Mouse (Mus musculus): ENCODE data around the gene Dtd1. TPM values are rescaled to one million over a fixed set of nuclear protein-coding genes. Genes with fewer than 3 reads are reported as not detected.

Dtd1 gene
- polyA plus RNA-seq, 1 experiment from 2014 or later: 65.2 TPM

GRCm38 (mm10) chr2:144598006-144598405 is 1.7 kb upstream of the Dtd1 start:
- peaks cover 5% of the 10 kb centered on the region for H3K4me1 ChIP-seq (replicated peaks; ENCODE audit: control insufficient read depth, insufficient read depth, low read length)
- WGBS: 66% methylated on average over 2 of the region's 2 CpGs
- H3K4me3 ChIP-seq (ENCODE audit: low read depth, low read length): no peak overlapping the region
- no peaks in the 10 kb centered on the region; the same call in 1 of the 2 replicates for H3K36me3 ChIP-seq (ENCODE audit: control insufficient read depth, insufficient read depth, low read length)
- H3K27me3 ChIP-seq (replicated peaks; ENCODE audit: control insufficient read depth, insufficient read depth, low read length): no peaks in the 10 kb centered on the region
- H3K9ac ChIP-seq (ENCODE audit: low read depth, low read length): no peak overlapping the region
- DNase-seq (ENCODE audit: low spot score) (no peak), ATAC-seq (replicated peaks; ENCODE audit: low FRiP score) (no peak)
- H3K27ac ChIP-seq (ENCODE audit: low read depth, low read length): no peak overlapping the region
- H3K9me3 ChIP-seq (ENCODE audit: control insufficient read depth, low read length): no peaks in the 10 kb centered on the region
- no peak overlapping the region for H3K4me2 ChIP-seq

GRCm38 (mm10) chr2:144601576-144601975 is 1.9 kb downstream of the Dtd1 start:
- peaks cover 5% of the 10 kb centered on the region for H3K4me1 ChIP-seq (replicated peaks; ENCODE audit: control insufficient read depth, insufficient read depth, low read length)
- ATAC-seq (replicated peaks; ENCODE audit: low FRiP score): no peak
- 85% methylated on average over 1 of the region's 1 CpGs for WGBS

GRCm38 (mm10) chr2:144613956-144614355 is 14.3 kb downstream of the Dtd1 start:
- Histone ChIP-seq H3K27ac (ENCODE audit: low read depth, low read length) (no peak overlapping the region), H3K4me1 (replicated peaks; ENCODE audit: control insufficient read depth, insufficient read depth, low read length) (peaks cover 5% of the 10 kb centered on the region), H3K27me3 (replicated peaks; ENCODE audit: control insufficient read depth, insufficient read depth, low read length) (no peaks in the 10 kb centered on the region), H3K9me3 (ENCODE audit: control insufficient read depth, low read length) (no peaks in the 10 kb centered on the region), H3K9ac (ENCODE audit: low read depth, low read length) (no peak overlapping the region), H3K4me3 (ENCODE audit: low read depth, low read length) (no peak overlapping the region), H3K4me2 (no peak overlapping the region), H3K36me3 (ENCODE audit: control insufficient read depth, insufficient read depth, low read length) (no peaks in the 10 kb centered on the region)
- ATAC-seq (replicated peaks; ENCODE audit: low FRiP score) (no peak), DNase-seq (ENCODE audit: low spot score) (no peak)
- WGBS: 91% methylated on average over 6 of the region's 6 CpGs

More at GRCm38 (mm10) chr2:144601576-144601975, 1.9 kb downstream of the Dtd1 start:
- H3K4me2 ChIP-seq: no peak overlapping the region
- no peak overlapping the region for H3K27ac ChIP-seq (ENCODE audit: low read depth, low read length)
- H3K27me3 ChIP-seq (replicated peaks; ENCODE audit: control insufficient read depth, insufficient read depth, low read length): no peaks in the 10 kb centered on the region
- H3K9ac ChIP-seq (ENCODE audit: low read depth, low read length): no peak overlapping the region
- H3K4me3 ChIP-seq (ENCODE audit: low read depth, low read length): no peak overlapping the region
- H3K9me3 ChIP-seq (ENCODE audit: control insufficient read depth, low read length): no peaks in the 10 kb centered on the region
- no peak for DNase-seq (ENCODE audit: low spot score)
- H3K36me3 ChIP-seq (ENCODE audit: control insufficient read depth, insufficient read depth, low read length): no peaks in the 10 kb centered on the region

- H3K4me3 ChIP-seq (ENCODE audit: low read depth, low read length): no peak overlapping the region
- peaks cover 5% of the 10 kb centered on the region for H3K4me1 ChIP-seq (replicated peaks; ENCODE audit: control insufficient read depth, insufficient read depth, low read length)
- H3K36me3 ChIP-seq (ENCODE audit: control insufficient read depth, insufficient read depth, low read length): no peaks in the 10 kb centered on the region
- H3K27ac ChIP-seq (ENCODE audit: low read depth, low read length): no peak overlapping the region
- DNase-seq (ENCODE audit: low spot score) (no peak), ATAC-seq (replicated peaks; ENCODE audit: low FRiP score) (peak; percentile 84)
- H3K9ac ChIP-seq (ENCODE audit: low read depth, low read length): no peak overlapping the region
- 65% methylated on average over 16 of the region's 16 CpGs for WGBS
- peak overlapping the region; percentile 4; the same call in 1 of the 2 replicates for H3K4me2 ChIP-seq
- H3K27me3 ChIP-seq (replicated peaks; ENCODE audit: control insufficient read depth, insufficient read depth, low read length): no peaks in the 10 kb centered on the region
- H3K9me3 ChIP-seq (ENCODE audit: control insufficient read depth, low read length): no peaks in the 10 kb centered on the region
Measured at GRCm38 (mm10) chr2:144617074-144617874, 17.6 kb downstream of the Dtd1 start.

- Histone ChIP-seq H3K36me3 (ENCODE audit: control insufficient read depth, insufficient read depth, low read length) (no peaks in the 10 kb centered on the region), H3K9me3 (ENCODE audit: control insufficient read depth, low read length) (no peaks in the 10 kb centered on the region), H3K27me3 (replicated peaks; ENCODE audit: control insufficient read depth, insufficient read depth, low read length) (no peaks in the 10 kb centered on the region), H3K27ac (ENCODE audit: low read depth, low read length) (no peak overlapping the region), H3K4me1 (replicated peaks; ENCODE audit: control insufficient read depth, insufficient read depth, low read length) (peaks cover 5% of the 10 kb centered on the region), H3K4me2 (no peak overlapping the region), H3K9ac (ENCODE audit: low read depth, low read length) (no peak overlapping the region), H3K4me3 (ENCODE audit: low read depth, low read length) (no peak overlapping the region)
- DNase-seq (ENCODE audit: low spot score) (no peak), ATAC-seq (replicated peaks; ENCODE audit: low FRiP score) (no peak)
- WGBS: 90% methylated on average over 6 of the region's 6 CpGs
Measured at GRCm38 (mm10) chr2:144621491-144621890, 21.8 kb downstream of the Dtd1 start.

GRCm38 (mm10) chr2:144633551-144633950 is 33.9 kb downstream of the Dtd1 start:
- peak; percentile 23 for DNase-seq (ENCODE audit: low spot score)
- no peak for ATAC-seq (replicated peaks; ENCODE audit: low FRiP score)
- no peaks in the 10 kb centered on the region; the same call in 1 of the 2 replicates for H3K36me3 ChIP-seq (ENCODE audit: control insufficient read depth, insufficient read depth, low read length)
- no peak overlapping the region for H3K27ac ChIP-seq (ENCODE audit: low read depth, low read length)
- no peak overlapping the region for H3K4me3 ChIP-seq (ENCODE audit: low read depth, low read length)
- 81% methylated on average over 2 of the region's 2 CpGs for WGBS
- H3K9ac ChIP-seq (ENCODE audit: low read depth, low read length): no peak overlapping the region
- no peaks in the 10 kb centered on the region for H3K4me1 ChIP-seq (replicated peaks; ENCODE audit: control insufficient read depth, insufficient read depth, low read length)
- no peaks in the 10 kb centered on the region for H3K9me3 ChIP-seq (ENCODE audit: control insufficient read depth, low read length)
- H3K27me3 ChIP-seq (replicated peaks; ENCODE audit: control insufficient read depth, insufficient read depth, low read length): no peaks in the 10 kb centered on the region
- H3K4me2 ChIP-seq: no peak overlapping the region

GRCm38 (mm10) chr2:144634231-144634630 is 34.5 kb downstream of the Dtd1 start:
- WGBS: 75% methylated on average over 5 of the region's 5 CpGs
- no peaks in the 10 kb centered on the region; the same call in 1 of the 2 replicates for H3K36me3 ChIP-seq (ENCODE audit: control insufficient read depth, insufficient read depth, low read length)
- H3K4me2 ChIP-seq: no peak overlapping the region
- no peak overlapping the region for H3K27ac ChIP-seq (ENCODE audit: low read depth, low read length)
- H3K27me3 ChIP-seq (replicated peaks; ENCODE audit: control insufficient read depth, insufficient read depth, low read length): no peaks in the 10 kb centered on the region
- H3K4me3 ChIP-seq (ENCODE audit: low read depth, low read length): no peak overlapping the region
- no peaks in the 10 kb centered on the region for H3K4me1 ChIP-seq (replicated peaks; ENCODE audit: control insufficient read depth, insufficient read depth, low read length)
- no peak overlapping the region for H3K9ac ChIP-seq (ENCODE audit: low read depth, low read length)
- no peaks in the 10 kb centered on the region for H3K9me3 ChIP-seq (ENCODE audit: control insufficient read depth, low read length)
- no peak for DNase-seq (ENCODE audit: low spot score)
- ATAC-seq (replicated peaks; ENCODE audit: low FRiP score): no peak

GRCm38 (mm10) chr2:144634729-144635128 is 35.0 kb downstream of the Dtd1 start:
- Histone ChIP-seq H3K4me2 (no peak overlapping the region), H3K9ac (ENCODE audit: low read depth, low read length) (no peak overlapping the region), H3K27ac (ENCODE audit: low read depth, low read length) (no peak overlapping the region), H3K27me3 (replicated peaks; ENCODE audit: control insufficient read depth, insufficient read depth, low read length) (no peaks in the 10 kb centered on the region), H3K36me3 (ENCODE audit: control insufficient read depth, insufficient read depth, low read length) (no peaks in the 10 kb centered on the region; the same call in 1 of the 2 replicates), H3K4me3 (ENCODE audit: low read depth, low read length) (no peak overlapping the region), H3K4me1 (replicated peaks; ENCODE audit: control insufficient read depth, insufficient read depth, low read length) (no peaks in the 10 kb centered on the region), H3K9me3 (ENCODE audit: control insufficient read depth, low read length) (no peaks in the 10 kb centered on the region)
- ATAC-seq (replicated peaks; ENCODE audit: low FRiP score) (no peak), DNase-seq (ENCODE audit: low spot score) (no peak)
- 82% methylated on average over 2 of the region's 2 CpGs for WGBS
